Mouse (Mus musculus): Measurements from ENCODE around the gene Igfbp5.
A peak's percentile ranks its signal among the peaks of the same experiment; 100 is the strongest.

The Igfbp5 gene

GRCm38 (mm10) chr1:72842666-72843459 lies 31.8 kb downstream of the Igfbp5 start:
- DNase-seq (ENCODE audit: low spot score) = peak; percentile 1

- no peak for DNase-seq (ENCODE audit: low spot score)
These were observed 34.9 kb downstream of the Igfbp5 start for GRCm38 (mm10) chr1:72839791-72840190.

- DNase-seq (ENCODE audit: low spot score) = no peak
These were observed 35.3 kb downstream of the Igfbp5 start for GRCm38 (mm10) chr1:72839356-72839755.

- DNase-seq (ENCODE audit: low spot score) = no peak
These were observed 41.1 kb downstream of the Igfbp5 start for GRCm38 (mm10) chr1:72833563-72833962.

- DNase-seq (ENCODE audit: low spot score) = no peak
These were observed 42.0 kb downstream of the Igfbp5 start for GRCm38 (mm10) chr1:72832715-72833153.

- no peak for DNase-seq (ENCODE audit: low spot score)
These were observed 44.2 kb downstream of the Igfbp5 start for GRCm38 (mm10) chr1:72830485-72830884.

- no peak for DNase-seq (ENCODE audit: low spot score)
These were observed 45.8 kb downstream of the Igfbp5 start for GRCm38 (mm10) chr1:72828843-72829242.

GRCm38 (mm10) chr1:72827411-72828315 lies 47.0 kb downstream of the Igfbp5 start:
- DNase-seq (ENCODE audit: low spot score) = no peak

GRCm38 (mm10) chr1:72826931-72827330 lies 47.8 kb downstream of the Igfbp5 start:
- no peak for DNase-seq (ENCODE audit: low spot score)

GRCm38 (mm10) chr1:72826446-72826845 lies 48.2 kb downstream of the Igfbp5 start:
- DNase-seq (ENCODE audit: low spot score) = no peak

GRCm38 (mm10) chr1:72825921-72826320 lies 48.8 kb downstream of the Igfbp5 start:
- DNase-seq (ENCODE audit: low spot score) = no peak

- no peak for DNase-seq (ENCODE audit: low spot score)
These were observed 49.4 kb downstream of the Igfbp5 start for GRCm38 (mm10) chr1:72825286-72825685.

- DNase-seq (ENCODE audit: low spot score) = no peak
These were observed 50.0 kb downstream of the Igfbp5 start for GRCm38 (mm10) chr1:72824707-72825101.

- peak; percentile 53 for DNase-seq (ENCODE audit: low spot score)
These were observed 50.7 kb downstream of the Igfbp5 start, which contains the start of gene Igfbp2 for GRCm38 (mm10) chr1:72823751-72824706. Gene Igfbp2, plus strand, starts transcription at chr1:72824503.

GRCm38 (mm10) chr1:72822893-72823292 lies 51.8 kb downstream of the Igfbp5 start:
- no peak for DNase-seq (ENCODE audit: low spot score)

GRCm38 (mm10) chr1:72819995-72820394 lies 54.7 kb downstream of the Igfbp5 start:
- no peak for DNase-seq (ENCODE audit: low spot score)

- DNase-seq (ENCODE audit: low spot score) = no peak
These were observed 59.1 kb downstream of the Igfbp5 start for GRCm38 (mm10) chr1:72815616-72816015.

- DNase-seq (ENCODE audit: low spot score) = no peak
These were observed 59.5 kb downstream of the Igfbp5 start for GRCm38 (mm10) chr1:72815184-72815583.

- no peak for DNase-seq (ENCODE audit: low spot score)
These were observed 60.9 kb downstream of the Igfbp5 start for GRCm38 (mm10) chr1:72813639-72814403.

GRCm38 (mm10) chr1:72813089-72813638 lies 61.5 kb downstream of the Igfbp5 start:
- DNase-seq (ENCODE audit: low spot score) = no peak

- no peak for DNase-seq (ENCODE audit: low spot score)
These were observed 63.6 kb downstream of the Igfbp5 start for GRCm38 (mm10) chr1:72811061-72811460.

All from yolk sac, embryonic 10.5 days (tissue).